Mouse (Mus musculus) gastrocnemius, adult 2 months (tissue): ENCODE measurements around the gene Snta1. TPM values are rescaled to one million over a fixed set of nuclear protein-coding genes. Genes with fewer than 3 reads are reported as not detected.

Source experiments
- DNase-seq: peaks from one replicate; pipeline ENCODE4 v3.0.0; 2022
- H3K27ac ChIP-seq: fragments of 200-600 bp; 2 replicates; pipeline ENCODE4 v1.8.1; 2022; ENCODE audit warnings: mild to moderate bottlenecking
- H3K4me3 ChIP-seq: fragments of 200-600 bp; 2 replicates; pipeline ENCODE4 v1.8.1; 2022; ENCODE audit warnings: mild to moderate bottlenecking, moderate library complexity
- CTCF ChIP-seq: fragments of 200-600 bp; IDR thresholded peaks from 2 replicates; pipeline ENCODE4 v1.8.1; 2022; ENCODE audit warnings: antibody characterized with exemption, mild to moderate bottlenecking, moderate library complexity
- intact Hi-C: fragments of 180-260 bp; cut with DNase I; formaldehyde crosslinking; loops from one replicate; pipeline ENCODE4 v1.15.1; 2025
- long read RNA-seq, 2 experiments: library from polyadenylated mRNA; stranded (forward); transcript quantifications; one replicate each; pipeline ENCODE4 v2.0.0; 2021
- total RNA-seq, 2 experiments: library from RNA; stranded (reverse); gene quantifications; 2 replicates each; pipeline ENCODE4 v1.2.3; 2021

The Snta1 gene
- 100 to 1,000 TPM; 245 to 247 TPM for total RNA-seq
- long read RNA-seq, experiment 1, transcript Snta1-202 (8 exons, 2,131 nt): major isoform, 212 of 244 reads
- long read RNA-seq, experiment 1, partial matches to known transcripts: 23 of 244 reads
- long read RNA-seq, experiment 1, other reads (novel, unspliced or antisense): 8 of 244 reads
- long read RNA-seq, experiment 2, transcript Snta1-202 (8 exons, 2,131 nt): major isoform, 321 of 372 reads
- long read RNA-seq, experiment 2, partial matches to known transcripts: 37 of 372 reads
- long read RNA-seq, experiment 2, other reads (novel, unspliced or antisense): 14 of 372 reads

- TF ChIP-seq CTCF: no peak
- intact Hi-C loops: loop anchor here (2.0 kb wide), 1 partner anchor 33 kb away; no protein-coding TSS in a partner anchor
- Histone ChIP-seq H3K4me3 (peak within 1 kb of the TSS; percentile 89), H3K27ac (peak within 1 kb of the TSS; percentile 98)
- peak; percentile 96 for DNase-seq
These were observed at the start of gene Snta1 for GRCm38 (mm10) chr2:154407643-154408445. Gene Snta1, minus strand, starts transcription at chr2:154408099.

- no peak overlapping the region; the same call in 1 of the 2 replicates for H3K27ac ChIP-seq
- intact Hi-C loops: no loop called here
- TF ChIP-seq CTCF: no peak
- no peak overlapping the region for H3K4me3 ChIP-seq
- DNase-seq: no peak
These were observed 48.7 kb upstream of the Snta1 start for GRCm38 (mm10) chr2:154456621-154457020.

- peak overlapping the region; percentile 53 for H3K4me3 ChIP-seq
- TF ChIP-seq CTCF: no peak
- intact Hi-C loops: no loop called here
- H3K27ac ChIP-seq: peak overlapping the region; percentile 59
- peak; percentile 30 for DNase-seq
These were observed 47.9 kb upstream of the Snta1 start for GRCm38 (mm10) chr2:154455776-154456175.

GRCm38 (mm10) chr2:154454605-154455004, 46.7 kb upstream of the Snta1 start:
- no peak overlapping the region for H3K4me3 ChIP-seq
- DNase-seq: no peak
- no peak for TF ChIP-seq CTCF
- H3K27ac ChIP-seq: peak overlapping the region; percentile 35
- intact Hi-C loops: no loop called here

- Histone ChIP-seq H3K27ac (no peak overlapping the region), H3K4me3 (no peak overlapping the region)
- intact Hi-C loops: no loop called here
- no peak for TF ChIP-seq CTCF
- no peak for DNase-seq
These were observed 46.2 kb upstream of the Snta1 start for GRCm38 (mm10) chr2:154454099-154454498.

- TF ChIP-seq CTCF: no peak; the same call in 1 of the 2 replicates
- Histone ChIP-seq H3K27ac (no peak overlapping the region), H3K4me3 (no peak overlapping the region)
- intact Hi-C loops: no loop called here
- no peak for DNase-seq
These were observed 45.1 kb upstream of the Snta1 start for GRCm38 (mm10) chr2:154452951-154453350.

GRCm38 (mm10) chr2:154448633-154449032, 40.7 kb upstream of the Snta1 start:
- no peak for DNase-seq
- no peak for TF ChIP-seq CTCF

GRCm38 (mm10) chr2:154447821-154448220, 39.9 kb upstream of the Snta1 start:
- intact Hi-C loops: no loop called here
- DNase-seq: no peak
- TF ChIP-seq CTCF: no peak
- H3K27ac ChIP-seq: no peak overlapping the region
- H3K4me3 ChIP-seq: no peak overlapping the region

More at GRCm38 (mm10) chr2:154448633-154449032, 40.7 kb upstream of the Snta1 start:
- no peak overlapping the region for H3K27ac ChIP-seq
- H3K4me3 ChIP-seq: no peak overlapping the region
- intact Hi-C loops: no loop called here

- Histone ChIP-seq H3K27ac (peak overlapping the region; percentile 62), H3K4me3 (no peak overlapping the region)
- DNase-seq: no peak
- no peak for TF ChIP-seq CTCF
- intact Hi-C loops: no loop called here
These were observed 32.6 kb upstream of the Snta1 start for GRCm38 (mm10) chr2:154440453-154440852.

GRCm38 (mm10) chr2:154437191-154437527, 29.3 kb upstream of the Snta1 start:
- intact Hi-C loops: loop anchor here (5.0 kb wide), 1 partner anchor 55 kb away; no protein-coding TSS in a partner anchor
- DNase-seq: no peak
- Histone ChIP-seq H3K4me3 (peak overlapping the region; percentile 100), H3K27ac (peak overlapping the region; percentile 96)
- TF ChIP-seq CTCF: no peak

- no peak for TF ChIP-seq CTCF
- peak; percentile 67 for DNase-seq
- H3K27ac ChIP-seq: peak within 1 kb of the TSS; percentile 96
- intact Hi-C loops: loop anchor here (5.0 kb wide), 1 partner anchor 56 kb away; no protein-coding TSS in a partner anchor
- H3K4me3 ChIP-seq: peak within 1 kb of the TSS; percentile 100
These were observed 28.7 kb upstream of the Snta1 start, which contains the start of gene Cbfa2t2 for GRCm38 (mm10) chr2:154436458-154437190. Gene Cbfa2t2, plus strand, starts transcription at chr2:154436481.

GRCm38 (mm10) chr2:154436076-154436457, 28.2 kb upstream of the Snta1 start:
- peak overlapping the region; percentile 87 for H3K27ac ChIP-seq
- peak overlapping the region; percentile 100 for H3K4me3 ChIP-seq
- no peak for TF ChIP-seq CTCF
- intact Hi-C loops: loop anchor here (5.0 kb wide), 1 partner anchor 56 kb away; no protein-coding TSS in a partner anchor
- peak; percentile 100 for DNase-seq
